Mouse (Mus musculus): ENCODE results near the gene Zfp523.

DNA sequence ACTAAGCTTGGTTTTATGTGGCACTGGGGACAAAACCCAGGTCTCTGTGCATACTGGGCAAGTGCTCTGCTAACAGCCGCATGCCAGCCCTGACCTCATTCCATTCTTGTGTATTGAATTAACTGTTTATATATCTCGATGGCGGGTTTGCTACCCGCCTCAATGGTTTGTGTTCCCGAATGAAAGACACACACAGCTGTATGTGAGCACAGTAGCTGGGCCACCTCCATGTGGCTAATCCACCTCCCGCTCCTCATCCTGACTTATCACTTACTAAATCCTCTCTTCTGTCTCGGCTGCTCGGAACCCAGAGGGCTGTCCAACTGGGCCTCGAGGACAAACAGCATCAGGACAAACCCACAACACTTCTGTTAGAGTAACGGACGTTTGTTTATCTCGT lies 72.1 kb downstream of the Zfp523 start:
- TF ChIP-seq CTCF (IDR thresholded peaks at IDR 0.05; ENCODE audit: low read depth): no peak
- TF ChIP-seq EP300 (optimal IDR thresholded peaks at IDR 0.05): no peak

Data from stomach, postnatal 0 days (tissue).